Mouse (Mus musculus): Measurements from ENCODE around the gene Zgrf1. TPM values are rescaled to one million over a fixed set of nuclear protein-coding genes. Genes with fewer than 3 reads are reported as not detected.

Zgrf1 gene
- polyA plus RNA-seq (2015; fragmentation: Nextera tagmentation; extraction: Ambion mirVana), result 2.5 and 3.4 TPM in 2 replicates

GRCm38 (mm10) chr3:127552973-127553719 lies at the start of gene Zgrf1, which contains the start of gene Larp7:
TSS of gene Zgrf1 (plus strand) at chr3:127553489.
TSS of gene Larp7 (minus strand) at chr3:127553349.

DNA sequence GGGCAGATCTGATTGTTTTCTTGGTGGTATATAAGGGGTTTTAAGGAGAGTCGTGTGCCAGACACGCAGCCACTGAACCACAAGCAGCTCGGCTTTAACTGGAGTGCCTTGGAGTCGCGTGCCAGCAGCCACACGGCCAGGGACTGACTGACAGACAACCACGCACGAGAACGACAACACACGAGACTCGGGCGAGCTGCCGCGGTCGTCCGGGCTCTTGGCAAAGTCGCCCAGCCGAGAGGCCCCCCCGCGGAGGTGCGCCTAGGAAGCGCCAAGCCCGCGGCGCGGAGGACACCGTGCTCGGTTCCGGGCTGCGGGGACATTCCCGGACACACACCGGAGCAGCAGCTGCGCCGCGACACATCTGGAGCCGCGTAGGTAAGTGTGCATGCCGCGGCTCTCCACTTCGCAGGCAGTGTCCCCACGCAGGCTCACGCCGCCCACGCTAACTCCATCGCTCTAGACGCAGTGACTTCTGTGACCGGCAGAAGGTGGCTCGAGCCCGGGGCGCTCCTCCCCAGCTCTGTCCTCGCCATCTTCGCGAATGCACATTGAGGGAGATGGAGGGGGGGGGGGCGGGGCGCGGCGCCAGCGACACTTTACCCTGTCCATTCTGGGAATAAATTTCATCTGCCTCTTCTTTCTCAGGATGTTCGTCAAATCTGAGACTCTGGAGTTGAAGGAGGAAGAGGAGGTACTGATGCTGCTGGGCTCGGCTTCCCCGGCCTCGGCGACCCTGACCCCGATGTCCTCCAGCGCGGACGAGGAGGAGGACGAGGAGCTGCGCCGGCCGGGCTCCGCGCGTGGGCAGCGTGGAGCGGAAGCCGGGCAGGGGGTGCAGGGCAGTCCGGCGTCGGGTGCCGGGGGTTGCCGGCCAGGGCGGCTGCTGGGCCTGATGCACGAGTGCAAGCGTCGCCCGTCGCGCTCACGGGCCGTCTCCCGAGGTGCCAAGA lies 80.1 kb downstream of the Zgrf1 start, which contains the start of gene Neurog2:
Neurog2 (plus strand) TSS at position 56 of the 953 bp plus-strand sequence.

MicroRNA genes within 50 kb of the gene (microRNA counts, 519-probe panel; counts per million panel counts)
- not detected for microRNA mmu-miR-302a
- microRNA mmu-miR-302b, result not detected
- microRNA mmu-miR-302c, result not detected
- not detected for microRNA mmu-miR-302d
- microRNA mmu-miR-367, result 2,714 counts per million, percentile 38 among the panel's probes with 10 or more counts

Small RNA genes within 50 kb of the gene (microRNA-seq; reads per million reads assigned to microRNA genes)
- gene Mir302a (9.0 reads per million, percentile 18 among the genes with 10 or more reads in this experiment), gene Mir302b (3.7 reads per million, percentile 4 among the genes with 10 or more reads in this experiment), gene Mir302c (not detected), gene Mir302d (5.3 reads per million, percentile 11 among the genes with 10 or more reads in this experiment), gene Mir367 (not detected)

Other genes starting within 250 kb of the Zgrf1 start
- gene Ank2, start 54.1 kb upstream of the Zgrf1 start, polyA plus RNA-seq (2015; fragmentation: Nextera tagmentation; extraction: Ambion mirVana), result 8.7 and 9.0 TPM in 2 replicates
- gene Larp7, start 140 bp upstream of the Zgrf1 start, polyA plus RNA-seq (2015; fragmentation: Nextera tagmentation; extraction: Ambion mirVana), result 27.9 and 36.8 TPM in 2 replicates
- not detected in 2 replicates for gene Neurog2, start 79.6 kb downstream of the Zgrf1 start, polyA plus RNA-seq (2015; fragmentation: Nextera tagmentation; extraction: Ambion mirVana)
- gene Alpk1, start 227.0 kb downstream of the Zgrf1 start, polyA plus RNA-seq (2015; fragmentation: Nextera tagmentation; extraction: Ambion mirVana), result 2.2 and 2.6 TPM in 2 replicates
- gene Tifa, start 236.3 kb downstream of the Zgrf1 start, polyA plus RNA-seq (2015; fragmentation: Nextera tagmentation; extraction: Ambion mirVana), result 5.2 TPM in 2 replicates